Mouse (Mus musculus) megakaryocyte progenitor cell, adult 5-6 weeks (primary cell): ENCODE measurements around the gene Ntrk3. TPM values are rescaled to one million over a fixed set of nuclear protein-coding genes. Genes with fewer than 3 reads are reported as not detected.

ENCODE experiments used
- ATAC-seq: replicated peaks from 2 replicates; pipeline ENCODE4 v1.8.0; 2016; ENCODE audit warnings: mild to moderate bottlenecking, moderate TSS enrichment, inconsistent platforms; ENCODE audit not compliant: poor library complexity
- total RNA-seq, 2 experiments: library from RNA; stranded (forward) in 1 of 2; stranded (reverse) in 1 of 2; fragments of 157-497, 149-512 nt in 1 of 2; fragments of 200-1000 nt in 1 of 2; gene quantifications; 2 replicates each; pipeline versions ENCODE4 v1.2.3 to v1.2.4; 2015 to 2017

The Ntrk3 gene
- total RNA-seq, 2 experiments from 2014 or later: not detected

- peak; percentile 55; the same call in 1 of the 2 replicates for ATAC-seq
These were observed 94.1 kb downstream of the Ntrk3 start for GRCm38 (mm10) chr7:78643667-78644066.

GRCm38 (mm10) chr7:78623686-78624085 is 114.1 kb downstream of the Ntrk3 start:
- ATAC-seq: no peak

DNA sequence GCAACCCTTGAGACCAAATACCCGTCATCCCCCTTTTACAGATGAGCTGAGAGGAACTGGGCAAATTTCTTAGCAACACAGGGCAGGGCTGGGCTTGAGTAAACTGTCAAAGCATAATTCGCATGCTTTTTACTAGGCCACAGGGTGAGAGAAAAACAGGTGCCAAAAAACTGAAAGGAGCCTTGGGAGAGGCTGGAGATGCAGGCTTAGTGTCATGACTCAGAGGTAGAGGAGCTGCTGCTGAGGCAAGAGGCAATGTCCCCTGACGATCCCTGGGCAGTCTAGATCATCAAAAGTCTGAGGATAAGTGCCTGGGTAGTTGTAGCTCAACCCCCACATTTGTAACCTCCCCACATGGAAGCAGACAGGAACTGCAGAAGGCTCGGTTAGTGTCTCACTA is 116.7 kb downstream of the Ntrk3 start:
- ATAC-seq: no peak

GRCm38 (mm10) chr7:78619818-78620577 is 117.8 kb downstream of the Ntrk3 start:
- ATAC-seq: no peak

GRCm38 (mm10) chr7:78605538-78606130 is 132.2 kb downstream of the Ntrk3 start:
- ATAC-seq: no peak

DNA sequence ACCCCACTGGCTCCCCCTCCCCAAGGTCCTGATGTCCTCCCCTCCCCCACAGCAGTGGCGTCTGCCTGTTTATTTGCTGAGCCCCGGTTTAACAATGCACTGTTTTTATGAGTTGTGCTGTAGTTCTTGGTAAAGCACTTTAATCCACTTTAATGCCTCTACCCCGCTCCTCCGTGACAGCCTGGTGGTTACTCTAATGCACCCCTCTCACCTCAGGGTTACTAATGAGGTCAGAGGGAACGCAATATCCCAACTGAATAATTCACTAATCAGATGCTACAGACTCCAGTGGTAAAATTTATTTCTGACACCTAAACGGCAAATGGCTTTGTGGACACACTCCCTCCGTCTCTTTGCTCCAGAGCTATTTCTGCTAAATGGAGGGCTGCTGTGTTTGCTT is 133.9 kb downstream of the Ntrk3 start:
- no peak for ATAC-seq

DNA sequence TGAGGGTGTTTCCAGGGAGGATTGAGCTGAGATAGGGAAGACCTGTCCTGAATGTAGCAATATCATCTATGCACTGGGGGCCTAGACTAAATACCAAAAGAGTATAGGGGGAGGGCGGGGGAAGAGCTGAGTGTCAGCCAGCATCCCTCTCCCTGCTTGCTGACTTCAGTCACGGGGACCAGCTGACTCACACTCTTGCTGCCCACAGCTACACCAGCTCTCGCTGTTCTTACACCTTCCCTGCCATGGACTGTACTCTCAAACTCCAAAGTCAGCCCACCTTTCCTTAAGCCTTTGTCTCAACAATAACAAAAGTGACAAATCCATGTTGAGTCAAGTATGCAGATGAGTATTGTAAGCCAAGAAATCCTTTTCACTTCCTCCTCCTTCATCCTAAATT is 136.0 kb downstream of the Ntrk3 start:
- ATAC-seq: no peak

- no peak for ATAC-seq
These were observed 136.9 kb downstream of the Ntrk3 start for GRCm38 (mm10) chr7:78600886-78601285.

DNA sequence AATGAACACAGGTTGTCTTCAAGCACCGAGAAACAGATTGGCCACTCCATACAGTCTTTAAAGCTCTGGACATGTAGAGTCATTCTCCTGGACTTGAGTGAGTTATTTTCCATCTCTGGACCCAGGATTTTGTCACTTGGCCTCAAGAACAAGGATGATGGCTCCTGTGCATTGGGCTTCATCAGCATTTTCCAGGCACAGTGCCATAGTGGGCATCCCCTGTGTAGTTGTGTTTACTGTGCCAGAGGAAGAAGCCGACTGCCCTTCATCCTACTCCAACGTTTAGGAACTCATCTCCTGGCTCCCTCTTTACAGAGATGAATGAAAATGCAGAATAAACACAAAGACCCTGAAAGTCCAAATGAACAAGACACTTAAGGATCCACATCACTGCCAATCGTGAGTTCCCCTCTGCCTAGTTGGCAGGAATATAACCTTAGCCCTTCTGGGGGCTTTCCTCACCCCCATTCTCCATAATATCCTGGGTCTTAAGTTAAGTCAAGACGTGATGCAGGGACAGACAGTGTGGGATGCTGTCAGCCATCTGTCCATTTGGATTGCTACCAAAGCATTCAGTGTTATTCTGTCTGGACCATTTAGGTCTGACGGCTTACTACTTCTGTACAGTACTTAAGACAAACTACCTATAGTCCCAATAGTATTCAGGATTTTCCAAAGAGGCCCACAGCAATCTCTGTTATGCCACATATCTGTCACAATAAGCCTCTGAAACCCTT is 137.7 kb downstream of the Ntrk3 start:
- ATAC-seq: no peak

- ATAC-seq: no peak
These were observed 139.7 kb downstream of the Ntrk3 start for GRCm38 (mm10) chr7:78598147-78598546.

DNA sequence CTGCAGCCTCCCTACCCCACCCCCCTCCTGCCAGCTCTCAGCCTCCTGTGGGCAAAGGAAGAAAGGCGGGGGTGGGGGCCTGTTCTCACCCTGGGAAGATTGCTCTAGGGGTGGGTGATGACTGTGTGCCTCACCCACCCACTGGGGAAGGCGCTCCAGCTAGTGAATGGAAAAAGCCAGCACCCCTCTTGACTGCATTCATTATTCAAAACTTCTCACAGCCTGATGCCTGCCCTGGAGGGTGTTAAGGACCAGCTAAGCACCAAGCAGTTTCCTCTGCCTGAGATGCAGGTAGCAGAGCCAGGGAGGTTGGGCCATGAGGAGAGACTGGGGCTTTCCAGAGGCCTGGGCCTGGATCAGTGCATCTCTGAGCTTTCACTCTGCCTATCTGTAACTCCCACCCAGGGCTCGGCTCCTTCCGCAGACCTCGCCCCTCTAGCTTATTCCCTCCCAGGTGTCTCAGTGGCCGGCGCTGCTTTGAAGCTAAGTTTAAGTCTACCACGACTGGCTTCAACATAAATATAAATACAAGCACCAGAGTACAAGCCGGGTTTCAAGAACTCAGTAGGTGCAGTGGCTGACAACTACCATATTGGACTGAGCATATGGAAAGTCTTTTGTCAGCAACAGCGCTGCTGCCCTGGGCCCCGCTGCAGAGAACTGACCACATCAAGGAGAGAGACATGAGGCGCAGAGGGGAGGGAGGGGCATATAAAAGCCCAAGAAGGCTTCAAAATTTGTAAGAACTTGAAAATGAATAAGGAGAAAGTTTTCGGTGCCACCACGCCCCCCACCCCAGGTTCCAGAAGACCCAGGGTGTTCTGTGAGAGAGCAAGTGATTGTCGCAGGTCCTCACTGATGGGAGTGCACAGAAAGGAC is 140.3 kb downstream of the Ntrk3 start:
- ATAC-seq: no peak

GRCm38 (mm10) chr7:78596556-78596955 is 141.3 kb downstream of the Ntrk3 start:
- ATAC-seq: no peak

- ATAC-seq: peak; percentile 92
These were observed 141.9 kb downstream of the Ntrk3 start for GRCm38 (mm10) chr7:78595895-78596294.

DNA sequence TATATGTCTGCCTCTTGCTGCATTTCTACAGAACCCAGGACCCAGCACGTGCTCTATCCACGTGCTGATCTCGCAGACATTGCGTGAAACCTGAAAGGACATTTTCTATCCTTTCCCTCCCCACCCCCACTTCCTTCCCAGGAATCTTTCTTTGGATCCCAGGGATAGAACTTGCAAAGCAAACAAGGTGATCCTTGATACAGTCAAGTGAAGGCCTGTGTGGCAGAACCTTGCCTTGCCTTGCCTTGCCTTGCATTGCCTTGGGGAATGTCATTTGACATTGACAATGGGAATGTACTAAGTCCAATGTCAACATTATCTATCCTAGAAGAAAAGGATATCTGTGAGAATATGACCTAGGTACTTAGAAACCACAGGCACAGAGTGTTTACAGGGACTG is 144.9 kb downstream of the Ntrk3 start:
- ATAC-seq: no peak

DNA sequence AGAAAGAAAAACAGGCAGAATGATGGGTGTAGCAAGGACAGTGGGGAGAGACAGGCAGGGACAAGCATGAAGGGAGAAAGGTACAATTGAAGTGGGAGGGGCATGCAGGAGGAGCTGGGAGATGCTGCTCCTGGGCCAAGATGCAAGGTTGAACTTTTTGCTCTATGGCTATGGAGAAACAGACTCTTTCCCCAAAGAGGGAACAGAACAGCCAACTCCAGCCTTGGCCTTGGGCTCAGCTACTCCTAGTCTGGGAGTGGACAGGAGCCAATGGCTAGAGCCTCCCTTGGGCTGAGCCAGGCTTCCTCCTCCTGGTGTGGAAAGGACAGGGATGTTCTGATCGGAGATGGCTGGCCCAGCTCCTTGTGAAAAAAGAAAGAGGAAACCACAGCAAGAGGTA is 145.6 kb downstream of the Ntrk3 start:
- ATAC-seq: no peak

GRCm38 (mm10) chr7:78589766-78590165 is 148.0 kb downstream of the Ntrk3 start:
- no peak for ATAC-seq

GRCm38 (mm10) chr7:78586800-78587199 is 151.0 kb downstream of the Ntrk3 start:
- no peak for ATAC-seq

- ATAC-seq: no peak
These were observed 151.9 kb downstream of the Ntrk3 start for GRCm38 (mm10) chr7:78585960-78586359.

- no peak for ATAC-seq
These were observed 152.9 kb downstream of the Ntrk3 start for GRCm38 (mm10) chr7:78584936-78585335.

GRCm38 (mm10) chr7:78584499-78584898 is 153.3 kb downstream of the Ntrk3 start:
- ATAC-seq: no peak

DNA sequence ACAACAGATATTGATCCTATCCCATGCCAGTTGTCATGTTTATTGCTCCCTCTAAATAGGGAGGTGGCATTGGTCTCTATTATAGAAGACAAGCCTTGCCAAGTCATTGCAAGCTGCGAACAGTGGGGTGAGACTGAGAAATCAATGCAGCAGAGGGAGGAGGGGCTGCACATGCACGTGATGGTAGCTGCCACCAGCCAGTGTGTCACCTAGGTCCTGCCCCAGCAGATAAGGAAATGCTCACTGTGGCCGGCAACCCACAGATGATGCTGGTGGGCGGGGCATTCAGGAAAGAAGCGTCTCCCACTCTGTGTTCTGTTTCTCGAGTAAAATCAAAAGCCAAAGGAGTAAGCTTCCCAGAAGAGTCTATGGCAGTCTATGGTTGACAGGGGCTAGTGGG is 154.1 kb downstream of the Ntrk3 start:
- ATAC-seq: peak; percentile 39; the same call in 1 of the 2 replicates
